Mouse (Mus musculus) kidney, postnatal 0 days (tissue): ENCODE measurements around the gene Ndufb8. TPM values are rescaled to one million over a fixed set of nuclear protein-coding genes. Genes with fewer than 3 reads are reported as not detected.

Experiments
- ATAC-seq: fragments of 200-750 bp; cut with Nextera tagmentation; replicated peaks from 2 replicates; pipeline ENCODE4 v1.8.0; 2017; ENCODE audit warnings: low read depth, moderate number of reproducible peaks, moderate TSS enrichment, moderate library complexity; ENCODE audit not compliant: low FRiP score
- DNase-seq: peaks from one replicate; pipeline ENCODE4 v3.0.0-alpha.2; 2016; ENCODE audit warnings: low spot score
- H3K27ac ChIP-seq: fragments of 300-500 bp; sonication (generic); 2 replicates; pipeline ENCODE4 v1.5.1; 2014; ENCODE audit warnings: mild to moderate bottlenecking
- H3K27me3 ChIP-seq: fragments of 300-500 bp; sonication (generic); 2 replicates; pipeline ENCODE4 v1.6.1; 2014; ENCODE audit warnings: low read length, mixed read lengths; ENCODE audit not compliant: insufficient read depth
- H3K36me3 ChIP-seq: fragments of 300-500 bp; sonication (generic); 2 replicates; pipeline ENCODE4 v1.6.1; 2014; ENCODE audit warnings: low read length, mixed read lengths; ENCODE audit not compliant: insufficient read depth
- H3K4me1 ChIP-seq: fragments of 300-500 bp; sonication (generic); replicated peaks from 2 replicates; pipeline ENCODE4 v1.6.1; 2014; ENCODE audit warnings: antibody characterized with exemption, low read length, mixed read lengths; ENCODE audit not compliant: insufficient read depth
- H3K4me2 ChIP-seq: fragments of 300-500 bp; sonication (generic); 2 replicates; pipeline ENCODE4 v1.6.1; 2014; ENCODE audit warnings: mild to moderate bottlenecking, low read length, moderate library complexity, mixed read lengths
- H3K4me3 ChIP-seq: fragments of 300-500 bp; sonication (generic); replicated peaks from 2 replicates; pipeline ENCODE4 v1.5.1; 2014; ENCODE audit warnings: low read depth, low read length
- H3K9ac ChIP-seq: fragments of 300-500 bp; sonication (generic); 2 replicates; pipeline ENCODE4 v1.6.1; 2014; ENCODE audit warnings: low read depth, low read length
- H3K9me3 ChIP-seq: fragments of 300-500 bp; sonication (generic); replicated peaks from 2 replicates; pipeline ENCODE4 v1.6.1; 2016; ENCODE audit warnings: low read length, inconsistent platforms, mixed read lengths
- CTCF ChIP-seq: IDR thresholded peaks from 2 replicates; pipeline ENCODE4 v1.5.1; 2016; ENCODE audit warnings: antibody characterized with exemption, low read depth, mild to moderate bottlenecking, moderate library complexity
- WGBS: fragments of 180-500 bp; shearing (Covaris S2); extraction: QIAGEN DNeasy Blood & Tissue Kit; methylation state at CpG from one replicate; pipeline ENCODE4 v1.1.7; 2014; 5-methylcytosine and 5-hydroxymethylcytosine counted together
- polyA plus RNA-seq: library from polyadenylated mRNA; unstranded; fragments of >200 nt; fragmentation: Nextera tagmentation; extraction: Ambion mirVana; gene quantifications from 2 replicates; pipeline ENCODE4 v1.2.1, GENCODE M21; 2015

Ndufb8 gene
- polyA plus RNA-seq, 1 experiment from 2014 or later = 1,015 TPM

GRCm38 (mm10) chr19:44519152-44519551 lies 36.1 kb downstream of the Ndufb8 start:
- peaks cover 17% of the 10 kb centered on the region for H3K4me1 ChIP-seq
- 18% methylated on average over 7 of the region's 7 CpGs for WGBS
- peak; percentile 53; the same call in 1 of the 2 replicates for ATAC-seq

GRCm38 (mm10) chr19:44517996-44518768 lies 37.1 kb downstream of the Ndufb8 start:
- Histone ChIP-seq H3K27me3 (no peaks in the 10 kb centered on the region), H3K4me2 (no peak overlapping the region), H3K27ac (peak overlapping the region; percentile 38; the same call in 1 of the 2 replicates), H3K4me3 (no peak overlapping the region), H3K9ac (no peak overlapping the region), H3K36me3 (no peaks in the 10 kb centered on the region), H3K4me1 (peaks cover 27% of the 10 kb centered on the region), H3K9me3 (no peaks in the 10 kb centered on the region)
- DNase-seq = no peak
- peak; percentile 53; the same call in 1 of the 2 replicates for TF ChIP-seq CTCF
- peak; percentile 37; the same call in 1 of the 2 replicates for ATAC-seq
- WGBS = 57% methylated on average over 12 of the region's 12 CpGs

More at GRCm38 (mm10) chr19:44519152-44519551, 36.1 kb downstream of the Ndufb8 start:
- no peak overlapping the region for H3K27ac ChIP-seq
- no peaks in the 10 kb centered on the region for H3K27me3 ChIP-seq
- no peak overlapping the region for H3K4me2 ChIP-seq
- peak; percentile 82 for DNase-seq
- H3K9ac ChIP-seq = no peak overlapping the region
- H3K36me3 ChIP-seq = no peaks in the 10 kb centered on the region
- no peaks in the 10 kb centered on the region for H3K9me3 ChIP-seq
- TF ChIP-seq CTCF = peak; percentile 58
- no peak overlapping the region for H3K4me3 ChIP-seq

GRCm38 (mm10) chr19:44515769-44516168 lies 39.5 kb downstream of the Ndufb8 start:
- Histone ChIP-seq H3K9ac (0 out of 2 replicates have a peak overlapping the region, but pooled peaks have one; percentile 6), H3K36me3 (no peaks in the 10 kb centered on the region), H3K9me3 (no peaks in the 10 kb centered on the region), H3K4me2 (no peak overlapping the region), H3K4me1 (peaks cover 44% of the 10 kb centered on the region), H3K27me3 (peaks cover 5% of the 10 kb centered on the region; the same call in 1 of the 2 replicates), H3K4me3 (no peak overlapping the region), H3K27ac (no peak overlapping the region)
- no peak for DNase-seq
- no peak for TF ChIP-seq CTCF
- WGBS = 21% methylated on average over 6 of the region's 6 CpGs
- ATAC-seq = no peak

- TF ChIP-seq CTCF = 0 out of 2 replicates have a peak, but pooled peaks have one; percentile 16
- Histone ChIP-seq H3K27ac (peak overlapping the region; percentile 63), H3K27me3 (peaks cover 8% of the 10 kb centered on the region; the same call in 1 of the 2 replicates), H3K4me3 (no peak overlapping the region), H3K4me1 (peaks cover 47% of the 10 kb centered on the region), H3K4me2 (peak overlapping the region; percentile 11; the same call in 1 of the 2 replicates), H3K9me3 (no peaks in the 10 kb centered on the region), H3K36me3 (no peaks in the 10 kb centered on the region), H3K9ac (no peak overlapping the region)
- 12% methylated on average over 14 of the region's 14 CpGs for whole genome bisulfite sequencing
- DNase-seq (peak; percentile 78), ATAC-seq (no peak)
Measured at GRCm38 (mm10) chr19:44514521-44515451, 40.5 kb downstream of the Ndufb8 start.

- no peak overlapping the region for H3K4me2 ChIP-seq
- peaks cover 8% of the 10 kb centered on the region; the same call in 1 of the 2 replicates for H3K27me3 ChIP-seq
- ATAC-seq = no peak
Measured at GRCm38 (mm10) chr19:44513921-44514482, 41.2 kb downstream of the Ndufb8 start.

More at GRCm38 (mm10) chr19:44513921-44514482, 41.2 kb downstream of the Ndufb8 start:
- WGBS = 27% methylated on average over 7 of the region's 7 CpGs
- Histone ChIP-seq H3K9ac (no peak overlapping the region), H3K4me1 (peaks cover 47% of the 10 kb centered on the region), H3K9me3 (no peaks in the 10 kb centered on the region), H3K27ac (peak overlapping the region; percentile 63), H3K4me3 (no peak overlapping the region), H3K36me3 (no peaks in the 10 kb centered on the region)
- no peak for TF ChIP-seq CTCF
- DNase-seq = no peak
